Mouse (Mus musculus): Measurements from ENCODE around the gene Nxpe5. TPM values are rescaled to one million over a fixed set of nuclear protein-coding genes. Genes with fewer than 3 reads are reported as not detected.
A peak's percentile ranks its signal among the peaks of the same experiment; 100 is the strongest.

Nxpe5 gene
- polyA plus RNA-seq, 1 experiment, result 1.6 TPM

- Histone ChIP-seq H3K27me3 (ENCODE audit: control insufficient read depth, insufficient read depth, low read length) (no peaks in the 10 kb centered on the region), H3K36me3 (ENCODE audit: control insufficient read depth, insufficient read depth, low read length) (peaks cover 26% of the 10 kb centered on the region), H3K27ac (ENCODE audit: insufficient read depth, low read length) (peak within 1 kb of the TSS; percentile 86), H3K4me1 (ENCODE audit: control insufficient read depth, insufficient read depth, insufficient read length) (peaks cover 17% of the 10 kb centered on the region; the same call in 1 of the 2 replicates), H3K4me3 (ENCODE audit: extremely low read depth, insufficient read depth, insufficient read length) (peak within 1 kb of the TSS; percentile 88)
- under 1% methylated on average over 67 of the region's 71 CpGs for WGBS
- no peak for TF ChIP-seq CTCF (IDR thresholded peaks at IDR 0.05; ENCODE audit: extremely low read depth, insufficient read depth, insufficient read length, insufficient replicate concordance)
- peak; percentile 56 for TF ChIP-seq POLR2A (IDR thresholded peaks at IDR 0.05; ENCODE audit: low read depth, low read length)
- DNase-seq (ENCODE audit: low read depth in 1 of 2, low spot score in 2 of 2), result peak; percentile 81 to 92
Observed at GRCm38 (mm10) chr5:138263260-138264206, 37.8 kb downstream of the Nxpe5 start, which contains the start of gene BC037034. Gene BC037034, minus strand, starts transcription at chr5:138264033.

- Histone ChIP-seq H3K4me3 (ENCODE audit: extremely low read depth, insufficient read depth, insufficient read length) (peak overlapping the region; percentile 88), H3K4me1 (ENCODE audit: control insufficient read depth, insufficient read depth, insufficient read length) (peaks cover 17% of the 10 kb centered on the region; the same call in 1 of the 2 replicates), H3K36me3 (ENCODE audit: control insufficient read depth, insufficient read depth, low read length) (peaks cover 21% of the 10 kb centered on the region), H3K27ac (ENCODE audit: insufficient read depth, low read length) (peak overlapping the region; percentile 27; the same call in 1 of the 2 replicates), H3K27me3 (ENCODE audit: control insufficient read depth, insufficient read depth, low read length) (no peaks in the 10 kb centered on the region)
- DNase-seq (ENCODE audit: low read depth in 1 of 2, low spot score in 2 of 2), result no peak
- 5% methylated on average over 6 of the region's 6 CpGs for WGBS
- no peak for TF ChIP-seq CTCF (IDR thresholded peaks at IDR 0.05; ENCODE audit: extremely low read depth, insufficient read depth, insufficient read length, insufficient replicate concordance)
- no peak for TF ChIP-seq POLR2A (IDR thresholded peaks at IDR 0.05; ENCODE audit: low read depth, low read length)
Observed at GRCm38 (mm10) chr5:138264207-138264578, 38.5 kb downstream of the Nxpe5 start.

GRCm38 (mm10) chr5:138265712-138266111 is 40.0 kb downstream of the Nxpe5 start:
- Histone ChIP-seq H3K27ac (ENCODE audit: insufficient read depth, low read length) (no peak overlapping the region), H3K36me3 (ENCODE audit: control insufficient read depth, insufficient read depth, low read length) (peaks cover 8% of the 10 kb centered on the region), H3K4me1 (ENCODE audit: control insufficient read depth, insufficient read depth, insufficient read length) (peaks cover 17% of the 10 kb centered on the region; the same call in 1 of the 2 replicates), H3K27me3 (ENCODE audit: control insufficient read depth, insufficient read depth, low read length) (no peaks in the 10 kb centered on the region), H3K4me3 (ENCODE audit: extremely low read depth, insufficient read depth, insufficient read length) (no peak overlapping the region)
- DNase-seq (ENCODE audit: low read depth in 1 of 2, low spot score in 2 of 2), result no peak
- TF ChIP-seq POLR2A (IDR thresholded peaks at IDR 0.05; ENCODE audit: low read depth, low read length) (no peak), CTCF (IDR thresholded peaks at IDR 0.05; ENCODE audit: extremely low read depth, insufficient read depth, insufficient read length, insufficient replicate concordance) (no peak)
- WGBS, result 95% methylated on average over 4 of the region's 4 CpGs

GRCm38 (mm10) chr5:138267114-138267513 is 41.4 kb downstream of the Nxpe5 start:
- DNase-seq (ENCODE audit: low read depth in 1 of 2, low spot score in 2 of 2), result no peak
- Histone ChIP-seq H3K4me1 (ENCODE audit: control insufficient read depth, insufficient read depth, insufficient read length) (peaks cover 16% of the 10 kb centered on the region; the same call in 1 of the 2 replicates), H3K36me3 (ENCODE audit: control insufficient read depth, insufficient read depth, low read length) (peaks cover 1% of the 10 kb centered on the region; the same call in 1 of the 2 replicates), H3K27me3 (ENCODE audit: control insufficient read depth, insufficient read depth, low read length) (0 out of 2 replicates have a peak, but pooled peaks cover 1% of the 10 kb centered on the region), H3K27ac (ENCODE audit: insufficient read depth, low read length) (no peak overlapping the region), H3K4me3 (ENCODE audit: extremely low read depth, insufficient read depth, insufficient read length) (no peak overlapping the region)
- WGBS, result 94% methylated on average over 3 of the region's 3 CpGs
- no peak for TF ChIP-seq POLR2A (IDR thresholded peaks at IDR 0.05; ENCODE audit: low read depth, low read length)
- TF ChIP-seq CTCF (IDR thresholded peaks at IDR 0.05; ENCODE audit: extremely low read depth, insufficient read depth, insufficient read length, insufficient replicate concordance), result no peak

GRCm38 (mm10) chr5:138268980-138269379 is 43.3 kb downstream of the Nxpe5 start:
- peaks cover 1% of the 10 kb centered on the region; the same call in 1 of the 2 replicates for H3K36me3 ChIP-seq (ENCODE audit: control insufficient read depth, insufficient read depth, low read length)

GRCm38 (mm10) chr5:138271232-138271631 is 45.5 kb downstream of the Nxpe5 start:
- Histone ChIP-seq H3K4me3 (ENCODE audit: extremely low read depth, insufficient read depth, insufficient read length) (no peak overlapping the region), H3K4me1 (ENCODE audit: control insufficient read depth, insufficient read depth, insufficient read length) (no peaks in the 10 kb centered on the region), H3K36me3 (ENCODE audit: control insufficient read depth, insufficient read depth, low read length) (peaks cover under 1% of the 10 kb centered on the region; the same call in 1 of the 2 replicates), H3K27ac (ENCODE audit: insufficient read depth, low read length) (no peak overlapping the region), H3K27me3 (ENCODE audit: control insufficient read depth, insufficient read depth, low read length) (peaks cover 1% of the 10 kb centered on the region; the same call in 1 of the 2 replicates)
- no peak for TF ChIP-seq CTCF (IDR thresholded peaks at IDR 0.05; ENCODE audit: extremely low read depth, insufficient read depth, insufficient read length, insufficient replicate concordance)
- TF ChIP-seq POLR2A (IDR thresholded peaks at IDR 0.05; ENCODE audit: low read depth, low read length), result no peak
- WGBS, result 64% methylated on average over 3 of the region's 3 CpGs
- DNase-seq (ENCODE audit: low read depth in 1 of 2, low spot score in 2 of 2), result no peak

More at GRCm38 (mm10) chr5:138268980-138269379, 43.3 kb downstream of the Nxpe5 start:
- H3K4me1 ChIP-seq (ENCODE audit: control insufficient read depth, insufficient read depth, insufficient read length), result peaks cover 5% of the 10 kb centered on the region; the same call in 1 of the 2 replicates
- no peak overlapping the region for H3K27ac ChIP-seq (ENCODE audit: insufficient read depth, low read length)
- DNase-seq (ENCODE audit: low read depth in 1 of 2, low spot score in 2 of 2), result no peak
- H3K27me3 ChIP-seq (ENCODE audit: control insufficient read depth, insufficient read depth, low read length), result peaks cover 1% of the 10 kb centered on the region; the same call in 1 of the 2 replicates
- no peak for TF ChIP-seq CTCF (IDR thresholded peaks at IDR 0.05; ENCODE audit: extremely low read depth, insufficient read depth, insufficient read length, insufficient replicate concordance)
- TF ChIP-seq POLR2A (IDR thresholded peaks at IDR 0.05; ENCODE audit: low read depth, low read length), result no peak
- WGBS, result 87% methylated on average over 4 of the region's 4 CpGs
- H3K4me3 ChIP-seq (ENCODE audit: extremely low read depth, insufficient read depth, insufficient read length), result no peak overlapping the region

All from spleen, adult 2 months (tissue).